Mouse (Mus musculus) midbrain, embryonic 15.5 days (tissue): ENCODE results near the gene March1. TPM values are rescaled to one million over a fixed set of nuclear protein-coding genes. Genes with fewer than 3 reads are reported as not detected.

Source experiments
- ATAC-seq: fragments of 200-750 bp; cut with Nextera tagmentation; replicated peaks from 2 replicates; pipeline ENCODE4 v1.8.0; 2017; ENCODE audit warnings: moderate TSS enrichment
- H3K27ac ChIP-seq: fragments of 300-500 bp; sonication (generic); 2 replicates; pipeline ENCODE4 v1.5.1; 2015; ENCODE audit warnings: mild to moderate bottlenecking, inconsistent platforms
- H3K27me3 ChIP-seq: fragments of 300-500 bp; sonication (generic); replicated peaks from 2 replicates; pipeline ENCODE4 v1.6.1; 2015; ENCODE audit warnings: inconsistent platforms
- H3K36me3 ChIP-seq: fragments of 300-500 bp; sonication (generic); replicated peaks from 2 replicates; pipeline ENCODE4 v1.6.1; 2015; ENCODE audit warnings: inconsistent platforms
- H3K4me1 ChIP-seq: fragments of 300-500 bp; sonication (generic); 2 replicates; pipeline ENCODE4 v1.6.1; 2015; ENCODE audit warnings: inconsistent platforms
- H3K4me2 ChIP-seq: fragments of 300-500 bp; sonication (generic); 2 replicates; pipeline ENCODE4 v1.6.1; 2015; ENCODE audit warnings: inconsistent platforms, mild to moderate bottlenecking, moderate library complexity
- H3K4me3 ChIP-seq: fragments of 300-500 bp; sonication (generic); 2 replicates; pipeline ENCODE4 v1.5.1; 2015; ENCODE audit warnings: mild to moderate bottlenecking, inconsistent platforms
- H3K9ac ChIP-seq: fragments of 300-500 bp; sonication (generic); 2 replicates; pipeline ENCODE4 v1.6.1; 2015; ENCODE audit warnings: mild to moderate bottlenecking, inconsistent platforms
- H3K9me3 ChIP-seq: fragments of 300-500 bp; sonication (generic); 2 replicates; pipeline ENCODE4 v1.6.1; 2016; ENCODE audit warnings: inconsistent platforms
- WGBS: fragments of 180-500 bp; shearing (Covaris S2); methylation state at CpG from one replicate; pipeline ENCODE4 v1.1.7; 2015; ENCODE audit warnings: mixed read lengths; 5-methylcytosine and 5-hydroxymethylcytosine counted together
- polyA plus RNA-seq: library from polyadenylated mRNA; unstranded; fragments of >200 nt; fragmentation: Nextera tagmentation; extraction: Ambion mirVana; gene quantifications from 2 replicates; pipeline ENCODE4 v1.2.1, GENCODE M21; 2015

The March1 gene
- polyA plus RNA-seq, 1 experiment from 2014 or later: 56.6 TPM

DNA sequence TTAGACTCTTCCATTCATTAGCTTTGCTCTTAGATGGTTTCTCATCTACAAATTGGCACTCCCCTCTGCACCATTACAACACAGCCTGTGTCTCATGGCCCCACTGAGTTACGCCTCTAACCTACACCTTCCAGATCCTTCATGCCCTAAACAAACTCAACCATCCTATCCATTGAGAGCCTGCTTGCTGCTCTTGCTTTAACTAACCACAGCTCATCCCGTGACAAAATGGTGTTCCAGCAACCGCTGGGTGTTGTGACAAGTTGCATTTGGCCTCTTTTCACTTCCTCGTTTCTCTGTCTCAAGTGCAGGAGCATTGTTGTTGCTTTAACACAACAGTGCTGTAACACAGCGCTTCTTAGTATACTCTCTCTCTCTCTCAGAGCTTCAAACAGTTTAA, 826.4 kb downstream of the March1 start:
- no peaks in the 10 kb centered on the region; the same call in 1 of the 2 replicates for H3K27me3 ChIP-seq
- no peak overlapping the region for H3K9ac ChIP-seq
- 75% methylated on average over 5 of the region's 5 CpGs for WGBS
- H3K4me3 ChIP-seq: no peak overlapping the region
- H3K36me3 ChIP-seq: no peaks in the 10 kb centered on the region
- no peaks in the 10 kb centered on the region for H3K9me3 ChIP-seq
- H3K4me1 ChIP-seq: no peaks in the 10 kb centered on the region
- no peak overlapping the region for H3K4me2 ChIP-seq
- H3K27ac ChIP-seq: no peak overlapping the region
- no peak for ATAC-seq

DNA sequence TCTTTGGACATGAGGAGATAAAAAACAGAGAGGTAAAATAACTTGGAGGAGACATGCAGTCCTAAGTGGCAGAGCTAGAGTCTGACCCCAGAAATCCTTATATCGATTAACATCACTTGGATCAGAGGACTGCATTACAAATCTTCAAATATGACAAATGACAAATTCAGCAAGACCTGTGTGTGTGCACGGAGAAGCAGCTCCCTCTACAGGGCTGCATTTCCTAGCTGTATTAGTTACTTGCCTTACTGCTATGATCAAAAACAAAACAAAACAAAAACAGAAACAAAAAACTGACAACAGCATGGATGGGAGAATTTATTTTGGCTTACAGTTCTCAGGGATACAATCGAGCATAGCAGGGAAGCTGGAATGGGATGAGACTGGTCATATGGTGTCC, 827.7 kb downstream of the March1 start:
- 83% methylated on average over 3 of the region's 3 CpGs for WGBS
- ATAC-seq: no peak
- Histone ChIP-seq H3K36me3 (no peaks in the 10 kb centered on the region), H3K4me1 (no peaks in the 10 kb centered on the region), H3K4me2 (no peak overlapping the region), H3K27ac (no peak overlapping the region), H3K9ac (no peak overlapping the region), H3K9me3 (no peaks in the 10 kb centered on the region), H3K4me3 (no peak overlapping the region), H3K27me3 (no peaks in the 10 kb centered on the region; the same call in 1 of the 2 replicates)

DNA sequence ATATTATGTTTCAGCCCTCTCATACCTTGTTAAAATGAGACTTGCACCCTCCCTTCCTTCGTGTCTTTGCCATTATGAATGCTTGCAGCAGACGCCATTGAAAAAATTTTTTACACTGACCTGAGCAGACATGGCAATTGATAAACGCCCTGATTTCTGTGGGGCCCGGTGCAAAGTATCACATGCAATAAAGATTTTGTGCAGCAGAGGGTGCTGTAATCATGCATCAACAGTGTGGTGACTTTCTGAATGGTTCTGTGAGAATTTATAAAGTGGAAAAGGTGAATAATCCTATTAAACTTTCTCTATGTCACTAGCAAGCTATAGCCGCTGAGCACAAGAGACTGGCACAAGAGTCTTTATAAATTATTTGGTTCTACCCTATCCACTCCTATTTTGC, 833.0 kb downstream of the March1 start:
- H3K4me1 ChIP-seq: no peaks in the 10 kb centered on the region
- no peak overlapping the region for H3K4me2 ChIP-seq
- peak; percentile 54 for ATAC-seq
- no peaks in the 10 kb centered on the region for H3K27me3 ChIP-seq
- no peaks in the 10 kb centered on the region for H3K36me3 ChIP-seq
- H3K9ac ChIP-seq: no peak overlapping the region
- no peak overlapping the region for H3K4me3 ChIP-seq
- H3K27ac ChIP-seq: no peak overlapping the region
- WGBS: 19% methylated on average over 5 of the region's 5 CpGs
- H3K9me3 ChIP-seq: no peaks in the 10 kb centered on the region

- H3K4me2 ChIP-seq: no peak overlapping the region
- no peaks in the 10 kb centered on the region for H3K27me3 ChIP-seq
- H3K9ac ChIP-seq: no peak overlapping the region
- H3K4me1 ChIP-seq: no peaks in the 10 kb centered on the region
- no peaks in the 10 kb centered on the region for H3K36me3 ChIP-seq
- no peak for ATAC-seq
- H3K27ac ChIP-seq: no peak overlapping the region
- no peak overlapping the region for H3K4me3 ChIP-seq
- no peaks in the 10 kb centered on the region for H3K9me3 ChIP-seq
Observed at GRCm38 (mm10) chr8:66457057-66457456, 839.4 kb downstream of the March1 start.

DNA sequence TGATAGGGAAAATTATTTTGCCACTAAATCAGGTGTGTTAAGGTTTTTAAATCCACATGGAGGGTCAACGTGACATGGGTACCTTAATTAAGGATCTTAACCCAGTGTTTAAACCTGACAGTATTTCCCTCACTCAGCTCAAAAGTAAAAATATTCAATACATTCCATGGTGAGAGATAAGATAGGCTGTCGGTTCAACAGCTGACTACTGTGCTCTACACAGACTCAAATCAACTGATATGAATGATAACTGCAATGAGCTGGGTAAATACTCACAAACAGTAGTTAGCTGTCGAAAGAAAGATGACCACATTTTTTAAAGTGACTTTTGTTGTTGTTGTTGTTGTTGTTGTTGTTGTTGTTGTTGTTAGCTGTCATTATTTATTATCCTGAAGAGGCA, 852.1 kb downstream of the March1 start:
- no peaks in the 10 kb centered on the region for H3K4me1 ChIP-seq
- 89% methylated on average over 3 of the region's 3 CpGs for WGBS
- no peaks in the 10 kb centered on the region for H3K36me3 ChIP-seq
- no peaks in the 10 kb centered on the region for H3K9me3 ChIP-seq
- no peaks in the 10 kb centered on the region for H3K27me3 ChIP-seq
- H3K27ac ChIP-seq: no peak overlapping the region
- H3K4me3 ChIP-seq: no peak overlapping the region
- H3K4me2 ChIP-seq: no peak overlapping the region
- H3K9ac ChIP-seq: no peak overlapping the region
- ATAC-seq: no peak

DNA sequence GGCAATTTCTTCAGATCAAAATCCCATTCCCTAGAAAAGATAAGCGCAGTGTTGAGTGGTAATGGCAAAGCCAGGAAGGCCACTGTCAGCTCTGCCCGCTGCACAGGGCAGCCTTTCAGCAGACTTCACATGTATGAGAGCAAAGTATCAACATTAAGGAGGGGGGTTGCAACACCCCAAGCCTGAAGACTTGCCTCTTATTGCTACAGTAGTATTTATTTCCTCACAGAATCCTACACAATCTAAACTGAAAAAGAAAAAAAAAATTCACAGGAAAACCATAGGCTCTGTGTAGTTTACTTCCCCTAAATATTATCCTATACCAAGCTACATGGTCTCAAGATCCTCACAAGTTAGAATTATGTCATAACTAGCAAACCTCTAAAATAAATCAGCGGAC, 859.2 kb downstream of the March1 start:
- H3K9me3 ChIP-seq: no peaks in the 10 kb centered on the region
- H3K36me3 ChIP-seq: peaks cover 46% of the 10 kb centered on the region
- no peak overlapping the region for H3K4me3 ChIP-seq
- no peak overlapping the region for H3K27ac ChIP-seq
- ATAC-seq: no peak
- H3K4me2 ChIP-seq: no peak overlapping the region
- no peaks in the 10 kb centered on the region for H3K4me1 ChIP-seq
- whole genome bisulfite sequencing: 97% methylated on average over 3 of the region's 3 CpGs
- no peak overlapping the region for H3K9ac ChIP-seq
- H3K27me3 ChIP-seq: no peaks in the 10 kb centered on the region

DNA sequence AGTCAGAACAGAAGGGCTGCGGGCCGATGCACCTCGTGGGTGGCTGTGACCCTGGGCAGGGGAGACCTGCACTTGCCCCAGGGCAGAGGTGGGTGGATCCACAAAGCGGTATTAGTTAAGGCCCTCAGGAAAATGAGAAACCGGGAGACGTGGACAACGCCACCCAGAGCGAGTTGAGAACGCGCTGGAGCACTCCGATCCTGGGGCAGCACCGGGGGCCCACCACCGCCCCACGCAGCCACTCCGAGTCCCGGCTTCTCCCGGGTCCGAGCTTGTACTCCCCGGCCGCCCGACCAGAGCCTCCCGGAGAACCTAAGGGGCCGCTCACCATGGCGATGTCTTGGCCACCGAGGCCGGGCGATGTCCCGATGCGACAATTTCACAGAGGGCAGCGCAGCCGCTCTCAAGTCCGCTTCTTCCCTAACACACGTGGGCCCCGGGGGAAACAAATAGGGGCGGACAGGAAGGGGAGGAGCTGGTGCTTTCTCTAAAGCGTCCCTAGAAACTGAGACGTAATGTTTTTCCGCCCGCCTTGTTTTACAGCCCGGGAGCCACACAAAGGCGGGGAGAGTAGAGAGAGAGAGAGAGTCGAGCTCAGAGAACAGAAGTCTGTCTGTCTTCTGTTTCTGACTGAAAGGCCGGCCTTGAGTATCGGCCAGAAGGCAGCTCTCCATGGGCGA, 868.5 kb downstream of the March1 start, which contains the start of gene Tma16:
Gene Tma16, minus strand, starts transcription at position 447 of the 680 bp plus-strand sequence.
- Histone ChIP-seq H3K4me3 (peak within 1 kb of the TSS; percentile 88), H3K4me2 (peak within 1 kb of the TSS; percentile 78), H3K27me3 (no peaks in the 10 kb centered on the region), H3K27ac (peak within 1 kb of the TSS; percentile 80), H3K36me3 (peaks cover 11% of the 10 kb centered on the region; the same call in 1 of the 2 replicates), H3K4me1 (peaks cover 11% of the 10 kb centered on the region), H3K9ac (peak within 1 kb of the TSS; percentile 70), H3K9me3 (no peaks in the 10 kb centered on the region)
- peak; percentile 98 for ATAC-seq
- WGBS: under 1% methylated on average over 45 of the region's 45 CpGs

DNA sequence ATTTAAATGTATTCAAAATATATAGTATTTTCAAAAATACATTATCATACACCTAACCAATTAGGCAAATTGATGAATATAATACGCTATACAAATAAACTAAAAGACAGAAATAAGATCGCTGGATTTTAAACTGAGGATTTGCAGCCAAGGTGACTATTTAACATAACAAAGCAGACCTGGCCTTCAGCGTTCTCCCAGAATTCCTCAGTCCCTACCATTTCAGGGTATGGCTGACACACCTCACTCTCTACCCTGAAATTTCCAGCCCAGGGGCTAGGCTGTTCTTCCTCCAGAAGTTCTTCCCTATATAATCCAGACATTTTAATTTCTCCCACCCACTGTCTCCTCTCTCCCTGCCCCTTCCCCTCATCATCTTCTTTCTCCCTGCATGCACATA, 870.9 kb downstream of the March1 start:
- ATAC-seq: no peak
- no peak overlapping the region for H3K9ac ChIP-seq

DNA sequence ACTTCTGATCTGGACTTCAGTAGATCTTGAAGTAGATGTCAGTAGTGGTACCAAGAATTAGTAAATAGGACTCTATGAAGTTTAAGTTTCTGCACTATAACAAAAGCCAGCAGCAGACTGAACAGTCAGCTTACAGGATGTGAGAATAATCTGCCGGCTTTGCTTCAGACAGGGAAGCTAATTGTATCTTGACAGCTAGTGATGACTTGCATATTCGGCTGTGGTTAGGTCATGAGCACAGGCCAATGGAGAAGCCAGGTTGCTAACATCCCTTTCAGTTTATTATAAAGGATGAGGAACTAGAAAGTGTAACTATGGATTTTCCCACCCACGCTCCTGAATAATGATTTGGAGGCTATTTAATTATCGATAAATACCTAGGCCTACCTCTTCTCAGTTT, 872.9 kb downstream of the March1 start:
- no peak overlapping the region for H3K4me2 ChIP-seq
- 91% methylated on average over 4 of the region's 4 CpGs for WGBS
- H3K9ac ChIP-seq: no peak overlapping the region
- H3K27ac ChIP-seq: no peak overlapping the region
- H3K4me1 ChIP-seq: peaks cover under 1% of the 10 kb centered on the region
- H3K9me3 ChIP-seq: no peaks in the 10 kb centered on the region
- H3K27me3 ChIP-seq: no peaks in the 10 kb centered on the region
- no peak for ATAC-seq
- H3K4me3 ChIP-seq: no peak overlapping the region
- H3K36me3 ChIP-seq: no peaks in the 10 kb centered on the region

More for the DNA sequence above, 870.9 kb downstream of the March1 start:
- no peaks in the 10 kb centered on the region for H3K9me3 ChIP-seq
- no peaks in the 10 kb centered on the region for H3K36me3 ChIP-seq
- H3K27me3 ChIP-seq: no peaks in the 10 kb centered on the region
- H3K4me2 ChIP-seq: no peak overlapping the region
- no peak overlapping the region for H3K27ac ChIP-seq
- no peak overlapping the region for H3K4me3 ChIP-seq
- WGBS: 47% methylated on average over 3 of the region's 3 CpGs
- peaks cover 11% of the 10 kb centered on the region for H3K4me1 ChIP-seq

DNA sequence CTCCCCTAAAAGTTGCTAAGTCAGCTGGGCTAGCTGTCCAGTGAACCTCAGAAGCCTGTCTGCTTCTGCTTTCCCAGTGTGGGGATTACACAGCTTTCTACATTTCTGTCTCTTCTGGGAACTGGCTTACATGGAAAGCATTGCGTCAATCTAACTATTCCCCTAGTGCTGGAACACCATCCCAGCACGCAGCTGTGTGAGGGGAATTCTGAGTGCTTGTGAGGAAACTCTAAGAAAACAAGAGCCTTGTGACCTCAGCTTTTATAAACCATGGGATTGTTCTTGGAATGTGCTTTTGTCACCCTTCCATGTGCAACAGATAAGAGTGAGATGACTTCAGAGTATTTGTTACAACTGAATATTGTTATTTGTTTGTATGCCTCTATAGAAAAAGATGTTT, 876.8 kb downstream of the March1 start:
- no peak overlapping the region for H3K4me3 ChIP-seq
- H3K27me3 ChIP-seq: 0 out of 2 replicates have a peak, but pooled peaks cover 4% of the 10 kb centered on the region
- H3K9ac ChIP-seq: no peak overlapping the region
- H3K9me3 ChIP-seq: no peaks in the 10 kb centered on the region
- no peak overlapping the region for H3K27ac ChIP-seq
- no peaks in the 10 kb centered on the region for H3K36me3 ChIP-seq
- H3K4me1 ChIP-seq: no peaks in the 10 kb centered on the region
- WGBS: 82% methylated on average over 2 of the region's 2 CpGs
- no peak for ATAC-seq
- no peak overlapping the region for H3K4me2 ChIP-seq

GRCm38 (mm10) chr8:66495726-66496125, 878.0 kb downstream of the March1 start:
- no peak overlapping the region for H3K4me3 ChIP-seq
- no peak overlapping the region for H3K9ac ChIP-seq
- no peak overlapping the region for H3K27ac ChIP-seq
- H3K36me3 ChIP-seq: no peaks in the 10 kb centered on the region
- ATAC-seq: peak; percentile 93
- no peaks in the 10 kb centered on the region for H3K9me3 ChIP-seq
- H3K4me1 ChIP-seq: no peaks in the 10 kb centered on the region
- 0 out of 2 replicates have a peak, but pooled peaks cover 4% of the 10 kb centered on the region for H3K27me3 ChIP-seq
- no peak overlapping the region for H3K4me2 ChIP-seq
- 8% methylated on average over 8 of the region's 8 CpGs for WGBS

- H3K4me2 ChIP-seq: no peak overlapping the region
- ATAC-seq: peak; percentile 62; the same call in 1 of the 2 replicates
- H3K27ac ChIP-seq: no peak overlapping the region
- 0 out of 2 replicates have a peak, but pooled peaks cover 4% of the 10 kb centered on the region for H3K27me3 ChIP-seq
- H3K4me3 ChIP-seq: no peak overlapping the region
- H3K36me3 ChIP-seq: no peaks in the 10 kb centered on the region
- no peaks in the 10 kb centered on the region for H3K4me1 ChIP-seq
- no peak overlapping the region for H3K9ac ChIP-seq
- WGBS: 37% methylated on average over 4 of the region's 4 CpGs
- H3K9me3 ChIP-seq: no peaks in the 10 kb centered on the region
Observed at GRCm38 (mm10) chr8:66496998-66497577, 879.4 kb downstream of the March1 start.

DNA sequence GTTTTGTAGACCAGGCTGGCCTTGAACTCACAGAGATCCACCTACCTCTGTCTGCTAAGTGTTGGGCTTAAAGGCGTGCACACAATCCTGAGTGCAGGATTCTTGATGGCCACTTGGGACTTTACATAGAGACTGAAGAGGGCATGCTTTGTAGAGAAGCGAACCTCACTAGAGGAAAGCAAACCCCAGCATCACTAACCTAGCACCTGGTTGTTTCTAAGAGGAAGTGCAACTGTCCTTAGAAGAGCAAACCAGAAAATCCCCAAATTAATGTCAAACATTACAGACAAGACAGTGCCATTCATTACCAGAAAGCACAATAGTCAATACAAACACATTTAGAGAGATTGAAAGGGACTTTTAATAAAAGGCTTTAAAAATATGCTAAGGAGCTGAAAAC, 885.7 kb downstream of the March1 start:
- Histone ChIP-seq H3K4me3 (no peak overlapping the region), H3K9me3 (no peaks in the 10 kb centered on the region), H3K27ac (no peak overlapping the region), H3K27me3 (no peaks in the 10 kb centered on the region), H3K4me1 (no peaks in the 10 kb centered on the region), H3K9ac (no peak overlapping the region), H3K4me2 (no peak overlapping the region), H3K36me3 (no peaks in the 10 kb centered on the region)
- whole genome bisulfite sequencing: 79% methylated on average over 2 of the region's 2 CpGs
- no peak for ATAC-seq
